Mouse (Mus musculus) CH12F3 (cell line): Measurements from ENCODE around the gene Krt90.

Source experiments
- in situ Hi-C: fragments of 300-500 bp; cut with MboI; formaldehyde crosslinking; loops from 2 replicates; pipeline ENCODE4 v1.14.3; 2020; ENCODE audit warnings: low sequenced_read_pairs

The Krt90 gene

DNA sequence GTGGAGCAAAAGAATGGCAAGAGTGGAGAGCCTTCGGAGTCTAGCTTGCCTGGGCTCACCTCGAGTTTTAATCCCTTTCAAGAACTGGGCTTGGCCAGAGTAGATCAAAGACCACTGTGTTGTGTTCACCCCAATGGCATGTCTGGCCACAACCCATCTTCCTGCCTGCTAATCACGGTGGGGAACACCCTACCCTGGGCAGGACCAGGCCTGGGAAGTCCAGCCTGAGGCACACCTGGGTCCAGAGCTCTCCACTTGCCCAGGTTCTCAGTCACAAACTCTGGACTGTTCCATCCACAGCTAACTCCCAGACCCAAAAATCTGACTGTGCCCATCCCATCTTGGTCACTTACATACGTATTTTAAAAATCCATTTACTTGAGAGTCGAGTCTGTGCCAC lies at the start of gene Krt90:
TSS of gene Krt90 (minus strand) at position 101 of the 400 bp plus-strand sequence.
- in situ Hi-C loops, result no loop called here

DNA sequence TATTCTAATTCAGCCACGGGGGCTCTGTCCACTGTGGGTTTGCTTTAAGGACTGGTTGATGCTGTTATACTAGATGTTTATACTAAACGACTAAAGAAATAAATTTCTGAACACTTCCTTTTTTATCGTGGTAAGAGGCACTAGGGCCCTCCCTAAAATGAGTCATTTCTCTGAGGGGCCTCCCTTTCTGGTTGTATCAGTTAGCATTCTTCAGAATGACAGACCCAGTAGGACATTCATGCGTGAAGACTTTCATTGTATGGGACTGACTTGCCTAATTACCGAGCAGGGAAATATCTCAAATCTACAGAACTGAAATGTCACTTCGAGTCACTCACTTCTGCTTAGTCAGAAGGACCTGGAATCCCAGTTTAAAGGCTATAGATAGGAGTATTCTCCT lies 36.4 kb upstream of the Krt90 start:
- in situ Hi-C loops, result no loop called here

DNA sequence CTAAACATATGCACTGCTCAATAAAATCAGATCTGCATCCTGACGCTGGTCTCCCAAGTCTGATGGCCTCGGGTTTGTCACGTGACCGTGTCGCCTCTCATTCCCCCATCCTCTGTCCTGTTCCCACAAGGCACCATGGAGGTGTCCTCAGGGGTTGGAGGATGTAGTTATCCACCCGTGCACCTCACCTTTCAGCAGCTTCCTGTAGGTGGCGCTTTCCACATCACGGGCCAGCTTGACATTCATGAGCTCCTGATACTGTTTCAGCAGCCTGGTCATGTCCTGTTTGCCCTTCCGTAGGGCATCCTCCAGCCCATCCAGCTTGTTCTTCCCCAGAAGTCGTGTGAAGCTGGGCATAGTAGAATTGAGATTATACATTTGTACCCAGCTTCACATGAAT lies 25.5 kb upstream of the Krt90 start:
- in situ Hi-C loops, result no loop called here

DNA sequence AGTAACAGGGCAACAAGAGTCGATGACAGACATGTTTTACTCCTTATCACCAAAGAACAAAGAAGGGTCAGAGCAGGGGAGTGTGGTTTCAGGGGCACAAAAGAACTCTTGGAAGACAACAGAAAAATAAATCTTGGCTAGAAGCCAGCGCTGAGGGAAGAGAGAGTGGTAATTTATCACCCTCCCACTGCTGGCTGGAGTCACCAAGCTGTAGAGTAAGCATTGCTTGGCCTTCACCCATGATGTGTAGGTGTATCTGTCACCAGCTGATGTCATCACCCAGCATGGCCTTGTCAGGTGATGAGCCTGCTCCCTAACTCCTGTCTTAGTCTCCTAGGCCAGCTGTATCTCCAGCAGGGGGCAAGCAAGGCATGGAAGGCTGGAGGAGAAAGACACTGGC lies 21.7 kb upstream of the Krt90 start:
- in situ Hi-C loops, result no loop called here

DNA sequence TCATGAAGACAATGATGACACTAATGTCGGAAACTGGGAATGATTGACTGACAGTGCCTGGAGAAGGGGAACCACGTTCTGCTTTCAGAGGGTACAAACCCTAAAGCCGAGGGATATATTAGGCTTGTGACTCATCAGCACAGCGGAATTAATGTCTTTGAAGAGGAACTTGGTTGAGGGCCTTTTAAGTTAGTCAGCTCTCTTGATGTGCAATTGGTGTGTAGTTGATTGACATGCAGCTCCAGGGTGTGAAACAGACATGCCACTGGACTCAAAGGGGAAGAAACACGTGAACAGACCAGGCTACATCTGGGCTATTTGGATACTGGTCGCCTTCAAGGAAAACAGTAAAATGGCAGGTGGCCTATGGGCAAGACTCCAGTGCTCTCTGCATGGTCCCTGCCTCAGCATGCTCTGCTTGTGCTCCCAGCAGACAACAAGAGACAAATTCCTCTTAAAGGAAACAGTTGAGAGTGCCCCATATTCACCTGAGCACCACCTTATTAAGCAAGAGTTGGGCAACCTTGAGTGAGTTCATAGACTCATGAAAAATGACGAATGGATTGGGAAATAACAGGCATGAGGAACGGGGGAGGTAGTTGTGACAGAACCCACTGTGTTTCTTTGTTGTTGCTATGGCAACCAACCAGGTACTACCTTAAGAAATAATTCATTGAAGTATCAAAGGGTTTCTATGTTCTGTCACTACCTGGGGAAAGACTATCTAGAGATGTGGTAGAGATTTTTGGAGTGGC lies 20.6 kb upstream of the Krt90 start:
- in situ Hi-C loops, result no loop called here

DNA sequence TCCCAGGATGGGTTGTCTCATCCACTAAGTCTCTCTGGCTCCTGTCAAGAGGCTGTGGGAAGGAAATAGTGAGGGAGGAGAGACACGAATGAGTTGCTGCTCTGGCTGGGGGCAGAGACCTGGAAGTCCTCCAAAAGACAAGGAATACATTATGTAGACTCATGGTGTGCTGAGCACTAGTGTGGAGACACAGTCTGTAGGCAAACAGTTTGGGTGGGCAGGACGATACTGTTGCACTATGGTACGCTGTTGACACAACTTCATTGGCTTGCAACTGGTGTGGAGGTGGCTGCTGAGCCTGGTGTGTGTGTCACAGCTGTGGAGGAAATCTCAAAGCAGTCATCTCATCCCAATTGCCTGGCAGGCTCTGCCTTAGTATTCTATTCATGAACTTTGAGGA lies 19.0 kb upstream of the Krt90 start:
- in situ Hi-C loops, result no loop called here

DNA sequence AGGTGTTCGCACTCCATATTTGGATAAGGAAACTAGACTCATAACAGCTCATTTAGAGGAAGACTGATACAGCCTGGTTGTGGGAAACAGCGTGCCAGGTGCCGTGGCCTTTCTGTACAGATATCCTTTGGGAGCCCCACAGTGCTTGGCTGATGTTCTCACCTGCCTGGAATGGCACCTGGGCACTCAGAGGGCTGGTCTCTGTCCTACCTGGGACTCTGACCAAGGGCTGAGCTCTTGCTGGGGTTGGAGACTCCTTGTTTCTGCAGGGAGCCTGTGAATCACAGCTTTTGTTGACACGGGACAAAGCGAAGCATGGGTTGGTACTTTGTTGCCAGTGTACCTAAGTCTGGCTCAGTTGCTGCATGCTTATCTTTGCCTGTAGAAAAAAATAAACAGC lies 12.8 kb upstream of the Krt90 start:
- in situ Hi-C loops, result no loop called here

DNA sequence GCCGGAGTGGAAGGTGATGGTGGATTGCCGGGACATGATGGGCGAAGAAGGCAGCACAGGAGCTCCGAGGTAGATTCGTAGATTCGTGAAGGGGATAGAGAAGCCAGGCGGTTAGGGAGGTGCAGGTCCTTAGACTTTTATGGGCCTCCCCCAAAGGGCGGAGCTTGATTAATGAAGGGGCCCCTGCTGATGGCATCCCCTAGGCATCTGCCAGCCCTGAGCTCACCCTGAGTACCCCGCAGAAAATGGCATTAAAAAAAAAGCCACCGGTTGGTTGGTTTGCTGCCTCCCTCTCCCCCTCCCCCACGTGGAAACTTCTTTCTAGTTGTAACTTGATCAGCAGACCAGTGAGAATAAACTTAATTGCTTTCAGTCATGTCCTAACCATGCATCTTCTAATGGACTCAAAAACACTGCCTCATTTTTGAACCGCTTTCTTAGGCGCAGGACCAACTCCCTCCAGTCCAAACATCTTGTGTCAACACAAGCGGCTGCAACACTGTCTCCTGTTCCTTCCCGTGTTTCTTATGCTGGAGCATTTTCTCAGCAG lies 11.1 kb upstream of the Krt90 start, which contains the start of gene Krt75:
TSS of gene Krt75 (minus strand) at position 109 of the 550 bp plus-strand sequence.
- in situ Hi-C loops, result no loop called here

DNA sequence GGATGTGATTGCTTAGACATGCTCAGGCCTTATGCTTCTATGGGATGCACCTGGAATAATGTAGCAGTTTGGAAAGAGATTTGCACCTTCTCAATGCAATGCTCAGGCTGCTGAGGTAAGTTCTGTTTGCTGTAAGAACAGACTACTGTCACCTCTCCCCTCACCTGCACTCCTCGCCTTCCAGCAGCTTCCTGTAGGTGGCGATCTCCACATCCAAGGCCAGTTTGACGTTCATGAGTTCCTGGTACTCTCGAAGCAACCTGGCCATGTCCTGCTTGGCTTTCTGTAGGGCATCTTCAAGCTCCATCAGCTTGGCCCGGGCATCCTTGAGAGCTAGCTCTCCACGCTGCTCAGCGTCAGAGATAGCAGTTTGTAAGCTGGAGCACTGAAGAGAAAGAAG lies 5.0 kb upstream of the Krt90 start:
- in situ Hi-C loops, result no loop called here

DNA sequence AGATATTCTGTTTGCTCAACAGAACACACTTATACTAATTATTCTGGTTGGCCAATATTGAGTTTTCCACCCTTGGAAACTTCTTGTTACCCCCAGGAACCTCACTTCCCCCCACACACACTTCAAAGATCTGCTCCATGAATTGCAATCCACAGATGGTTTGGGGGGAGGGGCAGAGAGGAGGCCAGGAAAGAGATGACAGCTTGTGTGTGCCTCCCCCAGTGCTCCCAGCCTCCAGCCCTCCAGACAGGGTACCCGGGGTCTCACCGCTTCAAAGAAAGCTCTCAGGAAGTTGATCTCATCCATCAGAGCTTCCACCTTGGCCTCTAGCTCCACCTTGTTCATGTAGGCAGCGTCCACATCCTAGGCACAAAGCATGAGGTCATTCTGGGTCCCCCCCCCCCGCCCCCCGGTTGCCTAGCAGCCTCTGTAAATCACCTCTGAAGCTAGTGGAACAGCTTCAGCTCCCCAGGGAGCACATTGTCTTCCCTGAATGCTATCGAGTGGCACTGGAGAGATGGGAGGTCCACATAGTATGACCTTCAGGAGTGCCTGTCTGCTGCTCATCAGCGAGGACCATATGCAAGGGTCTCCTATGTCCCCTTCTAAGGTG lies 4.6 kb downstream of the Krt90 start:
- in situ Hi-C loops, result no loop called here

DNA sequence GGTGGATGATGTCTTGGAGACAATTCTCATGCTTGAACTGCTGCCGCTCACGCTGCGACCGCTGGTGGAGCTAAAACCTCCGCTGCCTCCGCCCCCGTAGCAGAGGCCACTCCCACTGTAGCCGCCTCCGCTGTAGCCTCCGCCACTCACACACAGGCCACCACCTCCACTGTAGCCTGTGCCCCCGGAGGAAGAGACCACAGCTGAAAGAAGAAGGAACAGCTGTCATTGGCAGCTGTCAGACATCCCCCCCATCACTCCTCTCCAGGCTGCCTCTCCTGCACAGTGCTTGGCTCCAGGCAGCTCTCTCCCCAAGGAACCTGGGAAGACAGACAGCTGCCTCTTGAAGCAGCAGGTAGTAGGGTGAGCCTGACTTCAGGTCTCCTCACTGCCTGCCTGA lies 9.6 kb downstream of the Krt90 start:
- in situ Hi-C loops, result no loop called here

DNA sequence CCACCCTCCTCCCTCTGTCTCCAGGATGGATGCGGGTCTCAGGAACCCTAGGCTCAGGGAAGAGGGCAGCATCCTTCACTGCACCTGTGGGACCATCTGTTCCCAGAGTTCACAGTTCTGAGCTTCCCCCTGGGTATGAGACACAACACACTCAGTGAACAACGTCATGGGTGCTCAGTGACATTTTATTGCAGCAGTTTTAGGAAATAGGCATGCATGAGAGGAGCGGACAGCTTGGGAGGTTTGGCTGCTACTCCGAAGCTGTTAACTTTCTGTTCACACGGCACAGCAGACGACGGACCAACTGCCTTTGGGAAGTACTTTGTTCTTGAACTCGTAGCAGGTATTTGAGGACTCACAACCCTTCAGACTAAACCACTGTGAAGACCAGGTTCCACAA lies 10.6 kb downstream of the Krt90 start:
- in situ Hi-C loops, result no loop called here

DNA sequence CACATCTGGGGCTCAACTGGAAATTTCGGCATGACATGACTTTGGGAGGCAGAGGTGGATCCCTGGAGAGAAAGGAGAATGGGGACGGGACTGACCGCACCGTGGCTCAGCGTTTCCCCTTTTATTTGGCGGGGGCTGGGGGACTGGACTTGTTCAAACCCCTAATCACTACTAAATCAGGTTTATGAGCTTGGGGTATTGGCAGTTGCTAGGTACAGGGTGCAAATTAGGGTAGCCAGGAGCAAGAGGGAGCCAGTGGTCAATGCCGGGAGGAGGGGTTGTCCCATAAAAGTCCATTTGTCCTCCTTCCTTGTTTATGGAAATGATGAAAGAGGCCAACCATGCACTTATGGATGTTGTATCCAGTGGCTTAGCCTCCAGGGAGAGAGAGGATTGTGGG lies 12.2 kb downstream of the Krt90 start, which contains the start of gene Krt82:
TSS of gene Krt82 (minus strand) at position 101 of the 400 bp plus-strand sequence.
- in situ Hi-C loops, result no loop called here

DNA sequence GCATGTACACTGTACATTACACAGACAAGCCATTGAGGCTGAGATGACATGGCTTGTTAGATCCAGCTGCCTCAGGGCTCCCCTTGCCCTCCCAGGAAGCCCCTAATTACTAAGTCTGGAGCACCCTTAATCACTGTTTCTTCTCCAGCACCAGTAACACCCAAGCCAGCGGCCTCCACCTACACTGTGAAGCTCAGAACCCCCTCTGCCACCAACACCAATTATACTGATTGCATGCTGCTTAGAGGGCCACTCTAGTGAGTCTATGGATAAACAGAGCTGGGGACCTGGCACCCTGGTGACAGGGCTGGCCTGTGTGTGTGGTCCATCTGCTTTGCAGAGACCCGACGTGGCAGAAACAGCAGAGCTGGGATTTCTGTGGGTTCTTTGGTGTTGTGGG lies 18.3 kb downstream of the Krt90 start:
- in situ Hi-C loops, result no loop called here

DNA sequence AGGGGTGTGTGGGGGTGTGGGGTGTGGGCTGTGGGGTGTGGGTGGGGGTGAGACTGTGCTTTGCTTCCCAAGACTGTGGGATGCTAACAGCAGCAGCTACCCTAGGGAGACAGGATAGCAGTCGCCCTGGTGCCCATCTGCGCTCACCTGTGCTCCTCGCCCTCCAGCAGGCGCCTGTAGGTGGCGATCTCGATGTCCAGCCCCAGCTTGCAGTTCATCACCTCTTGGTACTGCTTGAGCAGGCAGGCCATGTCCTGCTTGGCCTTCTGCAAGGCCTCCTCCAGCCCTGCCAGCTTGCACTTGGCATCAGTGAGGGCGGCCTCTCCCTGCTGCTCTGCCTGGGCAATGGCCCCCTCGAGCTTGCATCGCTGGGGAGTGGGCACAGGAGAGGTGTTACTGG lies 20.2 kb downstream of the Krt90 start:
- in situ Hi-C loops, result no loop called here

DNA sequence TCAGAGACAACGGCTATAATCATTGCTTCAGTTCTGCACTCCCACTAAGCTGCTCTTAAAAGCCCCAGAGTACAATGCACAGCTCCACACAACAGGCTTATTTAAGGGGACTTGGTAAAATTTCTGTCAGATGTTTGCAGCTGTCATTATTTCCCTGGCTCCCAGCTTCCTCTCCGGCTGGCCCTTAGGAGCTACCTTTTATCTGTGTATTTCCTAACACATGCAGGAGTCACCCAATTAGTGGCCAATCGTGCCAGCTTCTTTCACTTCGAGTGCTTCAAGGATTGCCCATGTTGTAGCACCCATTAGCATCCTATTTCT lies 24.2 kb downstream of the Krt90 start:
- in situ Hi-C loops, result no loop called here

DNA sequence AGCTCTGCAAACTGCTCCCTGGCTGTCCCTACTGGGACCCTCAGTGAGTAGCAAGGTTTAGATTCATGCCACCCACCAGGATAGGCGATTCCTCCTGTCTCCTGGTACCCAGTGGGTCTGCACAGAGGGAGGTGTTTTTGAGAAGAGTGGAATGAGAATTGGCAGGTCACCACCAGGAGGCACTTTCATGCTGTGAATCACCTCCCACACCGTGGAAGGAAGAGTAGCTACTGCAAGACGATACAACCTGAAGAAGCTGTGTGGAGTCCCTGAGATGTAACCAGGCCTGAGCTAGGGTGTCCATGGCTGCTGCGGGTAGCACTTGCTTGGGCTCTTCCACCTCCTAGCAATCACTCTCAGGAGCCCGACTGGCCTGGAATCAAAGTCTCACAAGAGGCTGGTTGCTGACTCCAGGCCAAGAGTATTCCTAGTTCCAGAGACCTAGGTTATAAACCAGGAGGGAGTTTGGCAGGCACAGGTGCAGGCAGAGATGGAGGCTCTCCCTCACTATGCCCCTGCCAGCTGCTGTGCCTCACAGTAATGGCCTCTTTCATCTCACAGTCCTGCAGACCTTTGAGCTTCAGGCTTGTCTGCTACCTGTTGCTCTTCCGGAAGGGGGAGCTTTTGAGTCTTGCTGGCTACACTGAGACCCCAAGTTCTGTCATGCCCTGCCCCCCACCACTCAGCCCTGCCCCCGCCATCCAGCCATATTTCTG lies 24.7 kb downstream of the Krt90 start:
- in situ Hi-C loops, result no loop called here

DNA sequence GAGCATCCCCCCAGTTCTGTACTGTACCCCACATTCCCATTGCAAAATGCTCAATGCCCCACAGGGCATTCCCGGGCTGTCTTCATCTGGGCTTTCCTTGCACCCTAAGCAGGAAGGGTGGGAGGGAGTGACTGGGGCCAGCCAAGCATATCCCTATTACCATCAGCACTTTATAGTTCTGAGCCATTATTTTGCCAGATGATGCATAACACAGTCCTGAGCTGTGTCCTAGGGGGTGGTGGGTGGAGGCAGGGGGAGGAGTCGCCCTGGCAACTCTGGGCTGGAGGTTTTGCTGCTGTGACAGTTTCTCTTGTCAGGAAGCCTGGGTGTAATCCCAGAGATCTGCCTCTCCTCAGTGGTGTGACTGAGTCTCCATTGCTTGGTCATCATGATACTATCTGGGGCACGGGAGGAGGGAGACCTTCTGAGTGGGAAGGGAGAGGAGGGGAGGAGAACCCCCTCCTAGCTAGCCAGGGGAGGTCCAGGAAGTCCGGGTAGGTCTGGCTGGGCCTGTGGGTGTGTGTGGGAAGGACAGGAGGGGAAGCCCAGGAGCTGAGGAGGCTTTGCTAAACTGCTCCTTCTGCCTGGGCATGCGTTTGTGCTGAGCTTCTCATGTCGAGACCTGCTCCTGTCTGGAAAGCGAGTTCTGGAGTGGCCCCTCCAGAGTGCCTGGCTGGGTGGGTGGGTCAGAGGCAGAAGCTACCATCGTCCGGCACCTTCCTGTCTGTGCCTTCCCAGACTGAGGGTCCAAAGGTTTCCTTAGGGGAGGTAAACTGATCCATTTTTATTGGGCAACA lies 26.5 kb downstream of the Krt90 start:
- in situ Hi-C loops, result no loop called here

DNA sequence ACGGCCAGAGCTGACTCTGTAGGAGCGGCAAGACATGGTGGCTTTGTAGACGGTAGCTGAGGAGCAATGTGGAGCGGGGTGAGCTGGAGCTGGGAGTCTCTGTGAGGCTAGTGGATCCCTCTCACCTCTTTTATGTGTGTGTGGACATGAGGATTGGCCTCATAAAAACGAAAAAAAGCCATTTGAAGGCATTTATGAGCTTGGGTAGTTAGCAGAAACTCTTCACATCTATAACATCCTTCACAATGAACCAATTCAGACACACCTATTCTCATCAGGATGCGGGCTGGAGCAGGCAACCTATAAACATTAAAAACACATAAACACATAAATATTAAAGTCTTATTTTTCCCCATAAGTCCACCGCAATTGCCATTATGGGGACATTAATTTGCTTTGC lies 30.0 kb downstream of the Krt90 start, which contains the start of gene Krt84:
TSS of gene Krt84 (minus strand) at position 101 of the 400 bp plus-strand sequence.
- in situ Hi-C loops, result no loop called here

DNA sequence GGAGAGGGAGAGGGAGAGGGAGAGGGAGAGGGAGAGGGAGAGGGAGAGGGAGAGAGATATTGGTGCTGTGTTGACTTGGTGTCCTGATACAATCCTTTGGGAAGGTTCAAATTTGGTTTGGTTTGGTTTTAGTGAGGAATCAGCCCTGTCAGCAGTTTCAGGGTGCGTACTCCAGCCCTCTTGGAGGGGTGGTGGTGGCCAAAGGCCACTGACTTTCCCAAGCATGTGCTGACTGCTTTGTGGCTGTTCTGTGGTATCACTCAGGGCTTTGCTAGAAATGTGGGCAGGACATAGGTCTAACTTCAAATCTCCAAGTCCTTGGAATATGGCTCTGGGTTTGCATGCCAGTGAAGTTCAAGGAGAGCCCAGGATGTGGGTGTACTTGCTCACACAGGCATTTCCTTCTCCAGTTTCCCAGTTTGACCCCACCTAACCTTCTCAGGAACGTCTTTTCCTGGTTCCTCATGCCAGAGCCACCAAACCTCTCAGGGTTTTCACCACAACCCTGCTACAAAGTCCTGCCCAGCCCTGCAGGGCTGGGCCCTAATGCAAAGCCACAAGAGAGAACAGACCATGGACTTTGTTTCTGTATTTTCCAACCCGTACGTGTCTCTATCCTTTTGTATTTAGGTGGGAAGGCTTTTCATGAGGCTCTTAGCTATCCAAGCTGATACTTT lies 40.1 kb downstream of the Krt90 start:
- in situ Hi-C loops, result loop anchor here (5.0 to 10.0 kb wide), 2 partner anchors 460 to 542 kb away; no protein-coding TSS in a partner anchor
